Mouse (Mus musculus): Measurements from ENCODE around the gene Gpr183. TPM values are rescaled to one million over a fixed set of nuclear protein-coding genes. Genes with fewer than 3 reads are reported as not detected.

The Gpr183 gene
- polyA plus RNA-seq, 1 experiment from 2014 or later = 1.3 TPM

- Histone ChIP-seq H3K9me3 (ENCODE audit: control insufficient read depth, low read length) (no peaks in the 10 kb centered on the region), H3K27me3 (replicated peaks; ENCODE audit: control insufficient read depth, insufficient read depth, low read length) (no peaks in the 10 kb centered on the region), H3K4me3 (replicated peaks; ENCODE audit: low read length) (no peak overlapping the region), H3K4me2 (ENCODE audit: low read length) (no peak overlapping the region), H3K9ac (replicated peaks; ENCODE audit: low read depth, low read length) (no peak overlapping the region), H3K27ac (ENCODE audit: low read length) (no peak overlapping the region), H3K4me1 (replicated peaks; ENCODE audit: control insufficient read depth, insufficient read depth, low read length) (no peaks in the 10 kb centered on the region), H3K36me3 (ENCODE audit: control insufficient read depth, insufficient read depth) (no peaks in the 10 kb centered on the region)
- 95% methylated on average over 1 of the region's 1 CpGs for WGBS
- no peak for ATAC-seq
These were observed 5.4 kb upstream of the Gpr183 start for GRCm38 (mm10) chr14:121970402-121970801.

- Histone ChIP-seq H3K36me3 (ENCODE audit: control insufficient read depth, insufficient read depth) (no peaks in the 10 kb centered on the region), H3K4me2 (ENCODE audit: low read length) (no peak overlapping the region), H3K9me3 (ENCODE audit: control insufficient read depth, low read length) (no peaks in the 10 kb centered on the region), H3K27ac (ENCODE audit: low read length) (no peak overlapping the region), H3K4me3 (replicated peaks; ENCODE audit: low read length) (no peak overlapping the region), H3K4me1 (replicated peaks; ENCODE audit: control insufficient read depth, insufficient read depth, low read length) (peaks cover 6% of the 10 kb centered on the region), H3K9ac (replicated peaks; ENCODE audit: low read depth, low read length) (no peak overlapping the region), H3K27me3 (replicated peaks; ENCODE audit: control insufficient read depth, insufficient read depth, low read length) (no peaks in the 10 kb centered on the region)
- ATAC-seq = no peak
- 90% methylated on average over 4 of the region's 4 CpGs for WGBS
These were observed 2.1 kb upstream of the Gpr183 start for GRCm38 (mm10) chr14:121967095-121967494.

GRCm38 (mm10) chr14:121965461-121965860, 466 bp upstream of the Gpr183 start:
- Histone ChIP-seq H3K4me2 (ENCODE audit: low read length) (no peak overlapping the region), H3K9ac (replicated peaks; ENCODE audit: low read depth, low read length) (no peak overlapping the region), H3K27me3 (replicated peaks; ENCODE audit: control insufficient read depth, insufficient read depth, low read length) (no peaks in the 10 kb centered on the region), H3K36me3 (ENCODE audit: control insufficient read depth, insufficient read depth) (no peaks in the 10 kb centered on the region), H3K4me3 (replicated peaks; ENCODE audit: low read length) (no peak overlapping the region), H3K27ac (ENCODE audit: low read length) (no peak overlapping the region), H3K4me1 (replicated peaks; ENCODE audit: control insufficient read depth, insufficient read depth, low read length) (peaks cover 6% of the 10 kb centered on the region), H3K9me3 (ENCODE audit: control insufficient read depth, low read length) (no peaks in the 10 kb centered on the region)
- WGBS = 92% methylated on average over 4 of the region's 4 CpGs
- no peak for ATAC-seq

- Histone ChIP-seq H3K27ac (ENCODE audit: low read length) (no peak overlapping the region), H3K9me3 (ENCODE audit: control insufficient read depth, low read length) (no peaks in the 10 kb centered on the region), H3K4me2 (ENCODE audit: low read length) (no peak overlapping the region), H3K4me3 (replicated peaks; ENCODE audit: low read length) (no peak overlapping the region), H3K9ac (replicated peaks; ENCODE audit: low read depth, low read length) (no peak overlapping the region), H3K27me3 (replicated peaks; ENCODE audit: control insufficient read depth, insufficient read depth, low read length) (no peaks in the 10 kb centered on the region), H3K4me1 (replicated peaks; ENCODE audit: control insufficient read depth, insufficient read depth, low read length) (peaks cover 6% of the 10 kb centered on the region), H3K36me3 (ENCODE audit: control insufficient read depth, insufficient read depth) (no peaks in the 10 kb centered on the region)
- WGBS = 32% methylated on average over 4 of the region's 4 CpGs
- peak; percentile 64 for ATAC-seq
These were observed 1.1 kb downstream of the Gpr183 start for GRCm38 (mm10) chr14:121963942-121964335.

- no peak overlapping the region for H3K27ac ChIP-seq (ENCODE audit: low read length)
- no peaks in the 10 kb centered on the region for H3K9me3 ChIP-seq (ENCODE audit: control insufficient read depth, low read length)
- H3K4me1 ChIP-seq (replicated peaks; ENCODE audit: control insufficient read depth, insufficient read depth, low read length) = peaks cover 6% of the 10 kb centered on the region
- peak; percentile 84 for ATAC-seq
- no peaks in the 10 kb centered on the region for H3K36me3 ChIP-seq (ENCODE audit: control insufficient read depth, insufficient read depth)
- WGBS = 52% methylated on average over 9 of the region's 9 CpGs
- H3K9ac ChIP-seq (replicated peaks; ENCODE audit: low read depth, low read length) = no peak overlapping the region
- no peak overlapping the region for H3K4me3 ChIP-seq (replicated peaks; ENCODE audit: low read length)
- no peak overlapping the region for H3K4me2 ChIP-seq (ENCODE audit: low read length)
- no peaks in the 10 kb centered on the region for H3K27me3 ChIP-seq (replicated peaks; ENCODE audit: control insufficient read depth, insufficient read depth, low read length)
These were observed 1.6 kb downstream of the Gpr183 start for GRCm38 (mm10) chr14:121963251-121963941.

- Histone ChIP-seq H3K4me1 (replicated peaks; ENCODE audit: control insufficient read depth, insufficient read depth, low read length) (peaks cover 6% of the 10 kb centered on the region), H3K9ac (replicated peaks; ENCODE audit: low read depth, low read length) (no peak overlapping the region), H3K27me3 (replicated peaks; ENCODE audit: control insufficient read depth, insufficient read depth, low read length) (no peaks in the 10 kb centered on the region), H3K4me2 (ENCODE audit: low read length) (no peak overlapping the region), H3K27ac (ENCODE audit: low read length) (no peak overlapping the region), H3K4me3 (replicated peaks; ENCODE audit: low read length) (no peak overlapping the region), H3K9me3 (ENCODE audit: control insufficient read depth, low read length) (no peaks in the 10 kb centered on the region), H3K36me3 (ENCODE audit: control insufficient read depth, insufficient read depth) (no peaks in the 10 kb centered on the region)
- no peak for ATAC-seq
- WGBS = 82% methylated on average over 14 of the region's 14 CpGs
These were observed 2.7 kb downstream of the Gpr183 start for GRCm38 (mm10) chr14:121962128-121962890.

- no peaks in the 10 kb centered on the region for H3K27me3 ChIP-seq (replicated peaks; ENCODE audit: control insufficient read depth, insufficient read depth, low read length)
- H3K9ac ChIP-seq (replicated peaks; ENCODE audit: low read depth, low read length) = no peak overlapping the region
- H3K4me2 ChIP-seq (ENCODE audit: low read length) = no peak overlapping the region
- no peak for ATAC-seq
- H3K9me3 ChIP-seq (ENCODE audit: control insufficient read depth, low read length) = no peaks in the 10 kb centered on the region
- peaks cover 6% of the 10 kb centered on the region for H3K4me1 ChIP-seq (replicated peaks; ENCODE audit: control insufficient read depth, insufficient read depth, low read length)
- no peak overlapping the region for H3K27ac ChIP-seq (ENCODE audit: low read length)
- WGBS = 82% methylated on average over 12 of the region's 12 CpGs
- H3K4me3 ChIP-seq (replicated peaks; ENCODE audit: low read length) = no peak overlapping the region
- H3K36me3 ChIP-seq (ENCODE audit: control insufficient read depth, insufficient read depth) = no peaks in the 10 kb centered on the region
These were observed 3.4 kb downstream of the Gpr183 start for GRCm38 (mm10) chr14:121961496-121962127.

- Histone ChIP-seq H3K27me3 (replicated peaks; ENCODE audit: control insufficient read depth, insufficient read depth, low read length) (no peaks in the 10 kb centered on the region), H3K9me3 (ENCODE audit: control insufficient read depth, low read length) (no peaks in the 10 kb centered on the region), H3K9ac (replicated peaks; ENCODE audit: low read depth, low read length) (no peak overlapping the region), H3K27ac (ENCODE audit: low read length) (no peak overlapping the region), H3K36me3 (ENCODE audit: control insufficient read depth, insufficient read depth) (no peaks in the 10 kb centered on the region), H3K4me1 (replicated peaks; ENCODE audit: control insufficient read depth, insufficient read depth, low read length) (peaks cover 6% of the 10 kb centered on the region), H3K4me3 (replicated peaks; ENCODE audit: low read length) (no peak overlapping the region), H3K4me2 (ENCODE audit: low read length) (no peak overlapping the region)
- ATAC-seq = no peak
- WGBS = 73% methylated on average over 6 of the region's 6 CpGs
These were observed 4.0 kb downstream of the Gpr183 start for GRCm38 (mm10) chr14:121960997-121961396.

GRCm38 (mm10) chr14:121960531-121960930, 4.5 kb downstream of the Gpr183 start:
- H3K4me3 ChIP-seq (replicated peaks; ENCODE audit: low read length) = no peak overlapping the region
- 88% methylated on average over 2 of the region's 2 CpGs for WGBS
- no peak overlapping the region for H3K4me2 ChIP-seq (ENCODE audit: low read length)
- no peaks in the 10 kb centered on the region for H3K27me3 ChIP-seq (replicated peaks; ENCODE audit: control insufficient read depth, insufficient read depth, low read length)
- no peak for ATAC-seq
- no peaks in the 10 kb centered on the region for H3K36me3 ChIP-seq (ENCODE audit: control insufficient read depth, insufficient read depth)
- H3K27ac ChIP-seq (ENCODE audit: low read length) = no peak overlapping the region
- H3K9ac ChIP-seq (replicated peaks; ENCODE audit: low read depth, low read length) = no peak overlapping the region
- no peaks in the 10 kb centered on the region for H3K9me3 ChIP-seq (ENCODE audit: control insufficient read depth, low read length)
- H3K4me1 ChIP-seq (replicated peaks; ENCODE audit: control insufficient read depth, insufficient read depth, low read length) = peaks cover 6% of the 10 kb centered on the region

Measured in forebrain, embryonic 16.5 days (tissue).